Mouse (Mus musculus): ENCODE results near the gene Jade3.

Jade3 gene

GRCm38 (mm10) chrX:20548011-20548879 is 122.8 kb downstream of the Jade3 start:
- in situ Hi-C loops (cut with MseI, MboI): no loop called here

GRCm38 (mm10) chrX:20548880-20549440 is 123.5 kb downstream of the Jade3 start:
- in situ Hi-C loops (cut with MseI, MboI): no loop called here

- in situ Hi-C loops (cut with MseI, MboI): no loop called here
Measured at GRCm38 (mm10) chrX:20549532-20549931, 124.0 kb downstream of the Jade3 start, which contains the start of gene Rgn. Rgn (plus strand) TSS chrX:20549787.

- in situ Hi-C loops (cut with MseI, MboI): no loop called here
Measured at GRCm38 (mm10) chrX:20552199-20552598, 126.7 kb downstream of the Jade3 start.

- in situ Hi-C loops (cut with MseI, MboI): no loop called here
Measured at GRCm38 (mm10) chrX:20561846-20562245, 136.4 kb downstream of the Jade3 start.

DNA sequence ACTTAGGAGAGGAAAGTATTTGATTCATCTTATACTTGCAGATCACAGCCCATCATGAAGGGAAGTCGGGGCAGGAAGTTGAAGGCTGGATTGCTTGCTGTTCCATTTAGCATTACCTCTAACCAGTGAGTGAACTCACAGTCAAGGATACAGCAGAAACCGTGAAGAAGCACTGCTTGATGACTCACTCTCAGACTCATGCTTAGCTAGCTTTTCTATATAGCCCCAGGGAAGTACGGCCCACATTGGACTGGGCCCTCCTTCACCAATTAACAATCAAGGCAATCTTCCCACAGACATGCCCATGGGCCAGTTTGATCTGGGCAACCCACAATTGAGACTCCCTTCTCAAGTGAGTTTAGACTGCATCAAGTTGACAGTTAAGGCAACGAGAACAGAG is 138.5 kb downstream of the Jade3 start:
- in situ Hi-C loops (cut with MseI, MboI): no loop called here

Data from mouse trophoblast stem cell (cell line).